Mouse (Mus musculus): Measurements from ENCODE around the gene Arhgef9. TPM values are rescaled to one million over a fixed set of nuclear protein-coding genes. Genes with fewer than 3 reads are reported as not detected.

Gene Arhgef9
- under 1 TPM; 0.48 to 0.82 TPM for polyA plus RNA-seq (2017; shearing (Covaris generic))

- no peak for ATAC-seq
These were observed at the start of gene Arhgef9 for GRCm38 (mm10) chrX:95196104-95196919. Gene Arhgef9, minus strand, starts transcription at chrX:95196856.

- ATAC-seq = no peak
These were observed 42.2 kb upstream of the Arhgef9 start for GRCm38 (mm10) chrX:95238896-95239295.

GRCm38 (mm10) chrX:95195363-95196103, 1.1 kb downstream of the Arhgef9 start:
- no peak for ATAC-seq

- peak; percentile 68 for ATAC-seq
These were observed 20.7 kb downstream of the Arhgef9 start for GRCm38 (mm10) chrX:95175978-95176377.

- ATAC-seq = peak; percentile 98
These were observed 30.3 kb downstream of the Arhgef9 start for GRCm38 (mm10) chrX:95166317-95166716.

DNA sequence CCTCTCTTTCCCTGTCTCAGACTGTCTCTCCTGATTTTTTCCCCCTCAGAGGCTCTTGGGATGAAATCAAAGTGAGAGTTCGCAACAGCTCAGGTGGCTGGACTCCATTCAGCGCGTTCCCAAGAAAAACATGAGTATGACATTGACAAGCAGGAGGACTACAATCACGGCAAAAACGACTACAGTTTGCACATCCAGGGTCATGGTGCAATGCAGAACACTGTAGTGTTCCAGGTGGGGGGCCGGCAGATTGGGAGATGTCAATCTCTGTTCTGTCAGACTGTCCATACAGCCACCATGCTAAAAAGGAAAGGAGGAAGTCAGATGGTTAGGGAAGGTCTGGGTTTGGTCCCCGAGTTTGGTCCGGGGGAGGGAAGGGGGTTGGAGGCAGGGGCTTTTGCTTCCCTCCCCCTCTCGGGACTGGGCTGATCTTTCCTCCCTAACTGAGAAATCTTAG, 31.0 kb downstream of the Arhgef9 start:
- ATAC-seq = peak; percentile 6

GRCm38 (mm10) chrX:95164140-95164539, 32.5 kb downstream of the Arhgef9 start:
- ATAC-seq = no peak

- no peak for ATAC-seq
These were observed 33.2 kb downstream of the Arhgef9 start for GRCm38 (mm10) chrX:95163452-95163851.

GRCm38 (mm10) chrX:95156833-95157386, 39.7 kb downstream of the Arhgef9 start:
- no peak for ATAC-seq

DNA sequence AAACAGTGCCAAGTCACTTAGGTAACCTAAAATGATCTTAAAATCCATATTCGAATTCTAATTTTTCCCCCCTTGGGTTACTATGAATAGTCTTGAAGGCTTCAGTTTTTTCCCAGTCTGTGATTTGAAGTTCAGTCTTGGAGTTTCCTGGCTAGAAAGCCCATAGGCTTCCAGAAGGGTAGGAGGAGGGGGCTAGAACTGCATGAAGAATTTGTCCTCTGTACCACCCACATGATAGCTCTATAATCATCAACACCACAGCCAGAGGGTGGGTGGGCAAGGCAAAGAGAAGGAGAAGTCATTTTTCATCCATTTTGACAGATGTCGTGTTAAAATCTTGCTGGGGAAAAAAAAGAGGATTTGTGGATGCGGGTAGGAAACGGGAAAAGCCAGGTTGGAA, 58.0 kb downstream of the Arhgef9 start:
- no peak for ATAC-seq

DNA sequence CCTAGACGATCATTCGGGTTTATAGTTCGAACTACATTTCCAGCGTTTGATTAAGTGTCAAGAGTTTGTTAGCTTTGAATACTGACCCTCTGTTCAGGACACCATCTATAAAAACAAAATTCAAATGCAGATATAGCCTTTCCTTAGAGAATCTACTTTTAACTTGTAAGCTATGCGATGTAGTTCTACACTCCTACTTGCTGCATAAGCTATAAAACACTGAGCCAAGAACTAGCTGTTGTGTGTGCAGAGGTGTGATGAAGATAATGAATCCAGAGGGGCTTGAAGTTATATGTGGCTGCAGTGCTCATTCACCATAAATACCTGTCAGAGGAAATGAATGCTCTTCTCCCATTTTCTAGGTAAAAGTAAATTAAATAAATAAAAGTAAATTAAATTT, 63.2 kb downstream of the Arhgef9 start:
- no peak for ATAC-seq

DNA sequence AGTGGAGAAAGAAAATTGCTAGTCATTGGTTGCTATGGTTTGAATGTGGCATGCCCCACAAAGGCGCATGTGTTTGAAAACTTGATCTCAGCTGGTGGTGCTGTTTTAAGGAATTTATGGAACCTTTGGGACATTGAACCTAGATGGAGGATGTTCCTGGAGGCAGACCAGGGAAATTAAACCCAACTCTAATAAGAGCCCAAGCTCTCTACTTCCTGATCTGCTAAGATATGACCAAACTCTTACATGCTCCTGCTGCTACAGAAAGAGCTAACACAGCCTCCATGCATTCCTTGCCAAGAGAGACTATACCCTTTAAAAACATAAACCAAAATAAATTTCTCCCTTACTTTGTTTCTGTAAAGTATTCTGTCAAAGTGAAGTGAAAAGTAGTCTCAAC, 63.7 kb downstream of the Arhgef9 start:
- no peak for ATAC-seq

DNA sequence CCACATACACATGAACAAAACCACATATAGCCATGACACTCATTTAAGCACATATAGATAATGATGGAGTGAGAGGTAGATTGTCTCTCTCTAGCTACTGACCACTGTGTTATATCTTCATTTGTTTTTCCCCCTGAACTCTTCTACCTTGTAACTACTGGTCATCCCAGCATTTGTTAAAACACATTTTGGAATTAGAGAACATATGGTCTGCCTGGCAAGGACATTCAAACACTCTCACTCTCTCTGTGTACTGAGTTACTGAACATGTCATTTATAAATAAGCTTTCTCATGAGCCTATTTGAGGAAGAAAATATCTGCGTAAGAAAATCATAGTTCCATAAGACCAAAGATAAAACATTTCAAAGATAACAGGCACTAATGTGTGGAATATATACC, 64.9 kb downstream of the Arhgef9 start:
- no peak for ATAC-seq

- ATAC-seq = no peak
These were observed 73.2 kb downstream of the Arhgef9 start for GRCm38 (mm10) chrX:95123462-95123861.

- ATAC-seq = no peak
These were observed 92.3 kb downstream of the Arhgef9 start for GRCm38 (mm10) chrX:95104361-95104760.

DNA sequence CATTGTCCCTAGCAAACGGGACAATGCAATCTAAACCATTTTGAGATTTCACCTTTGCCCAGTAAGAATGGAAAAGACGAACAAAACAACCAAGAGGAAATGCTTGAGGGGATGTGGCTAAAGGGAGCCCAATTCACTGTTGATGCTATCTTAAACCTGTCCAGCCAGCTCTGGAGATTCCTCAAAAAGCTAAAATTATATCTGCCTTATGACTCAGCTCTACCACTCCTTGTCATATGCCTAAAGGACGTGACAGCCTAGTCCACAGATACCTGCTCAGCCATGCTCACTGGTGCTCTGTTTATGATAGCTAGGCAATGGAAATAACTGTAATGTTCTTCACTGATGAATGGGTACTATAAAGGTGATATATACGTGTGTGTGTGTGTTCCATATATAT, 109.0 kb downstream of the Arhgef9 start:
- no peak for ATAC-seq

DNA sequence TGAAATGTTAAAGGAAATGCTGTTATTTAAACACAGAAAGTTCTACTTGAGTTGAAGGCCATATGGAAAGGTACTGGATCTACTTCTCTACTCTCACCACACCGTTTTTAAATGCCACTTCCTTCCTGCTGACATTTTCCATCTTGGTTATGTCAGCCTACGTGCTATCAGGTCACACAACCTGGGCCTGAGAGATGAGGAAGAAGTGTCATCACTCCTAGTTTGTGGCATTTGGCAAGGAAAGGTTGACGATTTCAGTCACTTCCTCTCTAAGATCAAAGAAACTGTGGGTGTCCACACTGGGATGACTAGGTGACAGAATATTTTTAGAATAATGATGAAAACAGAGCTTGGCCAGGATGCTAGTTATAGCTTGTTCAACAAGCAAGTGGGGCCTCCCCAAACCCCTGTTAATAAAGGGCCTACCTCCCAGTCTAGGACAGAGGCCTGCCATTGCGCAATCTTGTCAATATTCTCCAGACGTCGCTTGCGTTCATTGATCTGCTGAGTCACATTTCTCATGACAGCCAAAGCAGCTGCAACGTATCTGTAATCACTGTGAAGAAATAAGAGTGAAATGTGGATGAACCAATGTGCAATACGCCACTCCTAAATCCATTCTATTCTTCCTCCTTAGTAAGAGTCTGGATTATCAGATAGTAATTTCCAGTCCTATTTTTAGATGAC, 119.5 kb downstream of the Arhgef9 start:
- peak; percentile 53 for ATAC-seq

DNA sequence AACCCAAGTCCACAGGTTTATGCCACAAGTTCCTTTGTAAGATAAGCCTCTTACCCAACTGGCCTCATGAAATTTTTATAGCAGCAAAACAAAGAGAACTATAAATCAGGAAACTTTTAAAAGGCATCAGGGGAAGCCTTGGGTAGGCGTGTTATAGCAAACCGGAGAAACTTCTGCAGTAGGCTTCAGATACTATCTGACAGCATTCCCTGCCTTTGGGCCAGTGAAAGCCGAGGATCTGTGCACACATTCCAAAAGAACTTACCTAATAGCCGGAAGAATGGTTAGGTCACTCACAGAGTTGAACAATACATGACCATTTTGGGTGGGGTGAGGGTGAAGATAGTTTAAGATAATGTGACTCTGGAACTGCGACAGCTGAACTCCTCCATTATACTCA, 168.7 kb downstream of the Arhgef9 start:
- ATAC-seq = no peak

DNA sequence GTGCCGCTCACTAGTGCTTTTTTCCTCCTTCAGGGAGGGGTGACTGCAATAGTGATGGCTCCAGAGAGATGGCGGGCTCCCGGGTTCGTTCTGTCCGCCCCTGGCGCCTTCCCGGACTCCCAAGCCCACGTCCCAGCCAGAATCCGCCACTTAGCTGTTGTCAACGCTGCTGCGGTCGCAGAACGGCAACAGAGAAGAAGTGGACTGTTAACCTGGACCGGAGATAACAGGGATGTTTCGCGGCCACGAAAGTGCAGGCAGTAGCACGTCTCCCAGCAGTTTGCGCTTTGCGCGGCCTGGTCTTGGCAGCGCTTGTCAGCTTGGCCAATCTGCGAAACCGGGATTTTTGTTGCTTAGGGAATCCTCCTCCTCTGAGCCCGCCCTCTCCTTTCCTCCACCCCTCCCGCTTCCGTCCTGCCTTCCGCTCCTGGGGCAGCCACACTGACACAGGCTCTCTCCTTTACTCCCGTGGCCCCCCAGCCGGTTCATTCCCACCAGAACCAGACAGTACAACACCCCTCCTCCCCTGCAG, 170.2 kb downstream of the Arhgef9 start, which contains the start of gene Spin4:
Gene Spin4, minus strand, starts transcription at position 322 of the 532 bp plus-strand sequence.
- ATAC-seq = peak; percentile 47

DNA sequence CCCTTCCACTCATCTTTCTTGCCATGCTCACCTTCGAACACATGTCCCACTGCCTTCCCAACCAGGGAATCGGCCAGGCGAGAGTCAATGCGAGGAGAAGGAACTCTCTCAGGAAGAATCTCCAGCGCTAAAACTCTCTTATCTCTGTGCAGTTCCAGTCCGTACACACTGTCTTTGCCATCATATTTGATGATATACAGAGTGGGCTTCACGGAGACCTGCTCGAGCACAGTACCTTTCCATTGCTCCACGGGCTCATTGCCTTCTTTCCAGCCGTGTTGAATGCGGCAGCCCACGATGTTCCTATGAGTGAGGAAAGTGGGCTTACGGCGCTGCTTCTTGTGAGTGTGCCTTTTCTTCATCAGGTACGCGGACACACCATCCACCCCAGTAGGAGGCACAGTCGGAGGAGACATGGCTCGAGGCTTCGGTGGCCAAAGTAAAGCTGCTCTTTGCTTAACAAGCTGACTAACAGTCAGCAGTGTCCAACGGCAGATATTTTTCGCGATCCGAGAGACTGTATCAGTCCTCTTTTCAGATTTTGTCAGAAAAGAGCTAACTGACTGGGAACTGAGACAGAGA, 170.8 kb downstream of the Arhgef9 start:
- peak; percentile 26 for ATAC-seq

DNA sequence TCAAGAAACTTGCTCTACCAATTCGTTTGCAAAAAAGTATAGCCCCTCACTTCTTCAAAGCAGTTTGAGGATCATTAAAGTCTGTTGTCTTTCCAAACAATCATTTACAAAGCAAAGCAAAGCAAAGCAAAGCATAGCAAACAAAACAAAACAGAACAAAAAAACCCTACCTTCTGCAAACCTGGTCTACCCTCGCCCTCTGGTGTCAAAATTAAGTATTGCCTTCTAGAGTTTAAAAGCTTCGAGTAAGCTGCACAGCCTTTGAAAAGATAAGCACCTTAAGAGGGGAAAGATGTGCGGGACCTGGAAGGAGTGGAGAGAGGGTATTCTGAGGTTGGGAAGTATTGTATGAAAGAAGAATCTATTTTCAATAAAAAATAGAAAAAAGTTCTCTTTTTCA, 184.6 kb downstream of the Arhgef9 start:
- no peak for ATAC-seq
